Mouse (Mus musculus): ENCODE results near the gene Cox11. TPM values are rescaled to one million over a fixed set of nuclear protein-coding genes. Genes with fewer than 3 reads are reported as not detected.
A peak's percentile ranks its signal among the peaks of the same experiment; 100 is the strongest.

Gene Cox11
- polyA plus RNA-seq, 1 experiment from 2014 or later: 44.1 TPM

DNA sequence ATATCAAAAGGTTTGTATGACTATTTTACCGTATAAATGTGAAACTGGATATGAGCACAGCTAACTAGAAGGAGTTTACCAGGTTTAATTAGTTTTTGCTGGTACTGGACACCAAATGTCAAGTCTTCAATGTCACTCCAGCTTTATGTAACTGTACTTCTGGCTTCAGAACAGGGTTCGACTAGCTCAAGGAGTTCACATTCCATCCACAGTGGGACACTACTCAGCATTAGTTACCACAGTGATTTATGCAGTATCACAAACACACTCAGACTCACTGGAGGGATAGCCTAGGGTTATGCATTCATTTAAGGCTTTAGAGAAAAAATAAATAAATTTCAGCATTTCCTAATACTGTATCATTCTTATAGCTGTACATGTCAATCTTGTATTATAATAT lies 5.5 kb upstream of the Cox11 start:
- H3K27me3 ChIP-seq (replicated peaks): no peaks in the 10 kb centered on the region
- no peak overlapping the region for H3K4me2 ChIP-seq
- WGBS: 79% methylated on average over 2 of the region's 2 CpGs
- H3K27ac ChIP-seq (replicated peaks): no peak overlapping the region
- no peaks in the 10 kb centered on the region for H3K9me3 ChIP-seq (replicated peaks)
- H3K9ac ChIP-seq (replicated peaks): no peak overlapping the region
- peaks cover 11% of the 10 kb centered on the region for H3K4me1 ChIP-seq
- no peaks in the 10 kb centered on the region for H3K36me3 ChIP-seq
- no peak for ATAC-seq (ENCODE audit: low FRiP score)
- no peak overlapping the region for H3K4me3 ChIP-seq (replicated peaks)

DNA sequence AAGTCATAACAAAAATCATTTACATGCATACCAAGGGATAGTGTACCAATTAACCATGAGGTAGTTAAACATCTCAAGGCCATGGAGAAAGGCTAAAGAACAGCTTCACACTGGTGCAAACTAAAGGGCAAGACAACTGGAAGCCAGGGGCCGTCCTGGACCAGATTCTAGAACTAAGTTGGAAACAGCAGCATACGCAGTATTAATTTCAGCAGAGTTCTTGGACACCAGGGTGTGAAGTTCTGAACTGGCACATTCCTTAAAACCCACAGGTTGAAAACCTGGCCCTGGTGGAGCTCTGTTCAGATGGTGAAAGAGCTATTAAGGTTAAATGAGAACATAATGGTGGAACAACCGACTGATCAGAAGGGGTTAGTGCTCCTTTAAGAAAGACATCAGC lies 3.3 kb upstream of the Cox11 start:
- H3K4me1 ChIP-seq: peaks cover 13% of the 10 kb centered on the region
- no peak overlapping the region for H3K27ac ChIP-seq (replicated peaks)
- H3K9me3 ChIP-seq (replicated peaks): no peaks in the 10 kb centered on the region
- no peak overlapping the region for H3K4me3 ChIP-seq (replicated peaks)
- WGBS: 92% methylated on average over 3 of the region's 3 CpGs
- no peaks in the 10 kb centered on the region for H3K36me3 ChIP-seq
- no peak overlapping the region for H3K4me2 ChIP-seq
- no peaks in the 10 kb centered on the region for H3K27me3 ChIP-seq (replicated peaks)
- H3K9ac ChIP-seq (replicated peaks): no peak overlapping the region
- no peak for ATAC-seq (ENCODE audit: low FRiP score)

DNA sequence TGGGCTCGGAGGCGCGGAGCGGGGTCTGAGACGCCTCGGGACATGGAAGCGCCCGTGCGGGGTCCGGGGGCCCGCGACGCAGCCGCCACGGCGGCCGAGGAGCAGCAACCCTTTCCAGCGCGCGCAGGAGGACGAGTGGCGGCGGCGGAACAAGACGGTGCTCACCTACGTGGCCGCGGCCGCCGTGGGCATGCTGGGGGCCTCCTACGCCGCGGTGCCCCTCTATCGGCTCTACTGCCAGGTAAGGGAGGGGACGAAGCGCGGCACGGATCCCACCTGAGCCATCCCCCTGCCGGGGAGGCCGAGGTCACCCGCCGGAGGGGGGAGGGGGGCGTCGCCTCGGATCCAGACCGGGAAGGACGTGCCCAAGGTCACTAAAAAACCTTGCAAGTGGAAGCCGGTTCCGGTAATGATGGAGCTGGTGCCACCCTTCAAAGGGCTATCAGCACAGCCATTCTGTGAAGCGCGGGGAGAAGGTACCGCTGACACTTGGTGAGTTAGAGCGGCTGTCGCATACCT lies 398 bp downstream of the Cox11 start:
- Histone ChIP-seq H3K27me3 (replicated peaks) (no peaks in the 10 kb centered on the region), H3K4me3 (replicated peaks) (peak overlapping the region; percentile 97), H3K9ac (replicated peaks) (peak overlapping the region; percentile 99), H3K4me1 (peaks cover 25% of the 10 kb centered on the region), H3K9me3 (replicated peaks) (no peaks in the 10 kb centered on the region), H3K27ac (replicated peaks) (peak overlapping the region; percentile 97), H3K4me2 (peak overlapping the region; percentile 56), H3K36me3 (0 out of 2 replicates have a peak, but pooled peaks cover 6% of the 10 kb centered on the region)
- 0% methylated on average over 51 of the region's 54 CpGs for WGBS
- ATAC-seq (ENCODE audit: low FRiP score): peak; percentile 75

DNA sequence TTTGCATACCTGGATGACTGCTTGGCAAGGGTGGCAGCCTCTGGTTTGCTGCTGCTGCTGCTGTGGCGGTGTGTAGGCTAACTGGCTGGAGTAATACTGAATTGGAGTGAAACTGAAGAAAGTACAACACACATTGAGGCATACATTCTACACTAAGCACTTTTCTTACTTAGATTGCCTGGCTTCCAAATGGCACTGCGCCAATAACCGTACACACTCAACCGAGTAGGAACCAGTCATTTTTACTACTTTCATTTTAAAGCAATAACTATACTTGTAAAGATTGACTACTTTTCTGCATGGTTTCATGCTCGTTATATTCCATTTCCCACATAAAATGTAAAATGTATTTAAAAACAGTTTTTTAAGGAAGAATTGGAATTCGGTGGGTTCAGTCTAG lies 11.8 kb downstream of the Cox11 start:
- Histone ChIP-seq H3K4me2 (no peak overlapping the region), H3K9me3 (replicated peaks) (no peaks in the 10 kb centered on the region), H3K27ac (replicated peaks) (peak overlapping the region; percentile 45; the same call in 1 of the 2 replicates), H3K9ac (replicated peaks) (no peak overlapping the region), H3K36me3 (peaks cover 33% of the 10 kb centered on the region), H3K4me1 (no peaks in the 10 kb centered on the region), H3K4me3 (replicated peaks) (no peak overlapping the region), H3K27me3 (replicated peaks) (no peaks in the 10 kb centered on the region)
- ATAC-seq (ENCODE audit: low FRiP score): no peak
- WGBS: 77% methylated on average over 6 of the region's 6 CpGs

DNA sequence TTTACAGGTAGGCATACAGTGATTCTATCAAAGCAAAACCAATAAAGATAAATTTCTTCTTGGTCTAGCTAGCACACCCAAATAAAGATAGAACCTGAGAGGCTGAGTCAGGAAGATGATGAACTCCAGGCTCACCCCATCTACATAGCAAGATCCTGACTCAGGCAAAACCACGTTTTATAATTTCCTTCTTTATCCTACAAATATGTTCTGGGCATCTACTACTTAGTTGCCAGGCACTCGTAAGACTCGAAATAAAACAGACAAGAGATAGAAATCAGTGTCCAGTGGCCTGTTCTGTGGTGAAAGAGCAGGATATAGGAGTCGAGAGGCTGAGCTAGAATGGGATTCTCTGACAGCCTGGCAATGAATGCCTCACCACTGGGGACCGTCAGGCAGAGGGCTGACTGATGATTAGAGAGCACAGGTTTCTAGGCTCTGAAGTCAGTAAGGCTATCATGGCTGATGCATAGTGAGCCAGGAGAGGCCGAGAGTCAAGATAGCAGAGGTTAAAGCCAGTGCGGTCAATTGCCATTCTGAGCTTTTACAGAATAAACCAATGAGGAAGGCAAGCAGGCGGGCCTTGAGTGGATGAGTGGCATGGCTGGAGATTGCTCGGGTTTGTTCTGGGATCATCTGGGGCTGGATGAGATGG lies 12.4 kb downstream of the Cox11 start:
- 83% methylated on average over 9 of the region's 9 CpGs for WGBS
- H3K27me3 ChIP-seq (replicated peaks): no peaks in the 10 kb centered on the region
- no peaks in the 10 kb centered on the region for H3K4me1 ChIP-seq
- peaks cover 27% of the 10 kb centered on the region for H3K36me3 ChIP-seq
- no peak overlapping the region for H3K9ac ChIP-seq (replicated peaks)
- peak overlapping the region; percentile 18; the same call in 1 of the 2 replicates for H3K27ac ChIP-seq (replicated peaks)
- no peak for ATAC-seq (ENCODE audit: low FRiP score)
- H3K9me3 ChIP-seq (replicated peaks): no peaks in the 10 kb centered on the region
- H3K4me3 ChIP-seq (replicated peaks): no peak overlapping the region
- H3K4me2 ChIP-seq: no peak overlapping the region

DNA sequence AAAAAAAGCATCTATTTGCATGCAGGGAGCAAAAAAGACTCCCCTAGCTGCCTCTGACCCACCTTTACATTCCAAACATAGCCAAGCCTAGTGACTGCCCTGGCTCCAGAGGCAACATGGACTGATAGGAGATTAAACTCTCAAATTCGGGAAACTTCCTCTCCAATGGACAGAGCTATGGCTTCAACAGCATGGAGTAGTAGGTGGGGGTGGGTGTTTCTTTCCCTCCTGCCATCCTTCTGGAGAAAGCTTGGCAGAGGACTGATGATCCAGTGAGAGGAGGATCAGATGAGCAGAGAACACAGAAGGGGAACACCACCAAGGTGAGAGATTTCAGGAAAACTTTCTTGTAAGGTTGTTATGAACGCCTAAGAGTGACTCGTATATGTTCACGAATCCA lies 14.6 kb downstream of the Cox11 start:
- 94% methylated on average over 4 of the region's 4 CpGs for WGBS
- no peaks in the 10 kb centered on the region for H3K4me1 ChIP-seq
- no peaks in the 10 kb centered on the region for H3K27me3 ChIP-seq (replicated peaks)
- ATAC-seq (ENCODE audit: low FRiP score): no peak
- H3K9me3 ChIP-seq (replicated peaks): no peaks in the 10 kb centered on the region
- peaks cover 20% of the 10 kb centered on the region for H3K36me3 ChIP-seq
- no peak overlapping the region for H3K4me3 ChIP-seq (replicated peaks)
- H3K4me2 ChIP-seq: no peak overlapping the region
- H3K27ac ChIP-seq (replicated peaks): no peak overlapping the region
- H3K9ac ChIP-seq (replicated peaks): no peak overlapping the region

- Histone ChIP-seq H3K4me3 (replicated peaks) (no peak overlapping the region), H3K4me2 (no peak overlapping the region), H3K27me3 (replicated peaks) (no peaks in the 10 kb centered on the region), H3K4me1 (no peaks in the 10 kb centered on the region), H3K27ac (replicated peaks) (no peak overlapping the region), H3K9ac (replicated peaks) (no peak overlapping the region), H3K9me3 (replicated peaks) (no peaks in the 10 kb centered on the region), H3K36me3 (peaks cover 17% of the 10 kb centered on the region)
- ATAC-seq (ENCODE audit: low FRiP score): no peak
- WGBS: 95% methylated on average over 12 of the region's 12 CpGs
Measured at GRCm38 (mm10) chr11:90657527-90657926, 19.6 kb downstream of the Cox11 start.

DNA sequence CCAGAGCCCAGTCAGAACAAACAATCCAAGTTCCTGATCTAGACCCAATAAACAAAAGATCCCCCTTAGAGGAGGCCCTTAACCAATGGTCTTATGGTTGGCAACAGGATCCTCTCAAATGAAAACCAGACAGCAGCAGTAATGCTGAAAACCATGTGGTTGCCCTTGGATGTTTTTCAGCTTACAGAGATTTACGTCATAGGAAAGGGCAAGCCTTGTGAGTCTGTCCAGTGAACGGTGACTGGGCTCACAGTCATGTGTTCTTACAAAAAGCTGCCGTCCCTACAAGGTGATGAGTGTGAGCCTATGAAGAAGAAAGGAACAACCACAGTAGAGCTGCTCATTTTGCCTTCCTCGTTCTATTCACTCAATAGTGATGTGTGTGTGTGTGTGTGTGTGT lies 22.7 kb downstream of the Cox11 start:
- no peak overlapping the region for H3K9ac ChIP-seq (replicated peaks)
- no peak overlapping the region for H3K27ac ChIP-seq (replicated peaks)
- no peak overlapping the region for H3K4me3 ChIP-seq (replicated peaks)
- H3K9me3 ChIP-seq (replicated peaks): no peaks in the 10 kb centered on the region
- no peak for ATAC-seq (ENCODE audit: low FRiP score)
- no peaks in the 10 kb centered on the region for H3K27me3 ChIP-seq (replicated peaks)
- no peak overlapping the region for H3K4me2 ChIP-seq
- WGBS: 85% methylated on average over 4 of the region's 4 CpGs
- peaks cover 18% of the 10 kb centered on the region for H3K4me1 ChIP-seq
- H3K36me3 ChIP-seq: peaks cover 16% of the 10 kb centered on the region

- H3K4me2 ChIP-seq: no peak overlapping the region
- H3K4me1 ChIP-seq: peaks cover 18% of the 10 kb centered on the region
- 58% methylated on average over 3 of the region's 3 CpGs for WGBS
- ATAC-seq (ENCODE audit: low FRiP score): no peak
- no peak overlapping the region for H3K4me3 ChIP-seq (replicated peaks)
- no peaks in the 10 kb centered on the region for H3K27me3 ChIP-seq (replicated peaks)
- no peak overlapping the region for H3K9ac ChIP-seq (replicated peaks)
- H3K36me3 ChIP-seq: peaks cover 5% of the 10 kb centered on the region
- no peak overlapping the region for H3K27ac ChIP-seq (replicated peaks)
- no peaks in the 10 kb centered on the region for H3K9me3 ChIP-seq (replicated peaks)
Measured at GRCm38 (mm10) chr11:90663052-90663451, 25.1 kb downstream of the Cox11 start.

DNA sequence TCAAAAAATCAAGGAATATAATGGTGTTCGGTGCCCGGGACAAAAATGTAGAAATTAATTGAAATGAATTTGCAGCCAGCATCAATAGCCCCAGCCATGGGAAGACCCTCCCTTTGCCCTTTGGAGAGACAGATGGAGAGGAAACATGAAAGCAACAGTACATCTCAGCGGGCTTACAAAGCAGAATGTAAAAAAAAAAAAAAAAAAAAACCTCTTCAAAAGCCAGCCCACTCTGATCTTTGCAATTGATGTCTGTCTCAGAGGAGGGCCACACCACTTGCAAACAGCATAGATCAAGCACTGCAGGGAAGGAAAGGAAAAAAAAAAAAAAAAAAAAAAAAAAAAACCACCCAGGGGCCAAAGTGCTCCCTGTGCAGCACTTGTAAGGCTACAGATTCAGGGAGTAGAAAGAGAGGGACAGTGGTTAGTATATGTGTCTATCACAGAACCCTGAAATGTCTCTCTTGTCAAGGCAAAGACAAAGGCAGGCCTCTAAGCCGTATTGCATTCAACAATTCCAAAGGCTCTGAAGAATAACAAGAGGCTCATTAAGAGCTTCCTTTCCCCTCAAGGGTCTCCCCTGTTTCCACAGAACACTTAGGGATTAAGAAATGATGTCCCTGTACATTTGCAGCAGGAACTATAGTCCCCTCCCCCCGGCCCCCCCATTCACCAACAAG lies 25.8 kb downstream of the Cox11 start:
- no peak for ATAC-seq (ENCODE audit: low FRiP score)
- Histone ChIP-seq H3K9me3 (replicated peaks) (no peaks in the 10 kb centered on the region), H3K9ac (replicated peaks) (no peak overlapping the region), H3K27me3 (replicated peaks) (no peaks in the 10 kb centered on the region), H3K4me2 (no peak overlapping the region), H3K4me1 (peaks cover 18% of the 10 kb centered on the region), H3K4me3 (replicated peaks) (no peak overlapping the region), H3K27ac (replicated peaks) (no peak overlapping the region), H3K36me3 (peaks cover 5% of the 10 kb centered on the region; the same call in 1 of the 2 replicates)
- 21% methylated on average over 5 of the region's 5 CpGs for WGBS

- Histone ChIP-seq H3K9ac (replicated peaks) (no peak overlapping the region), H3K27me3 (replicated peaks) (no peaks in the 10 kb centered on the region), H3K4me1 (peaks cover 18% of the 10 kb centered on the region), H3K4me2 (no peak overlapping the region), H3K36me3 (peaks cover 5% of the 10 kb centered on the region; the same call in 1 of the 2 replicates), H3K9me3 (replicated peaks) (no peaks in the 10 kb centered on the region), H3K27ac (replicated peaks) (peak overlapping the region; percentile 45), H3K4me3 (replicated peaks) (no peak overlapping the region)
- no peak for ATAC-seq (ENCODE audit: low FRiP score)
- WGBS: 6% methylated on average over 8 of the region's 8 CpGs
Measured at GRCm38 (mm10) chr11:90664345-90664986, 26.5 kb downstream of the Cox11 start.
